Mouse (Mus musculus): ENCODE data around the gene Btbd35f17.
"Not testable (repeated sequence)": the region's sequence is repeated elsewhere in the genome, so short reads cannot be mapped to it uniquely, and the experiment has no call there.

Btbd35f17 gene

DNA sequence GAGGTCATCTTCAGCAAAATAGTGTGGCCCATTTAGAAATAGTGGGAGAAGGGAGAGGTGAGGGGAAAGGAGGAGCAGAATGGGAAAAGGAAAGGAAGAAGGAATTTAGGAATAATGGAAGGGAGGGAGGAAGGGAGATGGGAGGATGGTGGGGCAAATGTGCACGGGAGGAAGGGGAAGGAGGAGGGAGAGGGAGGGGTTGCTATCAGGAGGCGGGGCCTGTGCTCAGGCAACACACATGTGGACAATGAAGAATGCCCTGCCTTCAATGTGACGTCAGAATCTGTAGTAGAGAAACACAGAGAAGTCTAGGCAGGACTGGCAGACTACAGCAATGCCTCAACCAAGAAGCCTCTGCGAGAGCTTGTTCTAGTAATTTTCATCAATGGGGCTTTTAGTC, at the start of gene Btbd35f17:
TSS of gene Btbd35f17 (plus strand) at position 301 of the 400 bp plus-strand sequence.
- not testable (repeated sequence) for DNase-seq (ENCODE audit: low spot score)

All from ovary, adult 18-20 months (tissue).